Mouse (Mus musculus) olfactory bulb, adult 2 months (tissue): ENCODE data around the gene Armc3.

Experiments used
- CTCF ChIP-seq: fragments of 200-500 bp; IDR thresholded peaks from 2 replicates; pipeline ENCODE4 v1.5.1; 2012; ENCODE audit warnings: low read depth, mild to moderate bottlenecking, low read length, moderate library complexity; ENCODE audit not compliant: insufficient read depth
- POLR2A ChIP-seq: fragments of 200-500 bp; IDR thresholded peaks from 2 replicates; pipeline ENCODE4 v1.6.1; 2012; ENCODE audit warnings: mild to moderate bottlenecking, low read depth, low read length, moderate library complexity; ENCODE audit not compliant: insufficient read depth

DNA sequence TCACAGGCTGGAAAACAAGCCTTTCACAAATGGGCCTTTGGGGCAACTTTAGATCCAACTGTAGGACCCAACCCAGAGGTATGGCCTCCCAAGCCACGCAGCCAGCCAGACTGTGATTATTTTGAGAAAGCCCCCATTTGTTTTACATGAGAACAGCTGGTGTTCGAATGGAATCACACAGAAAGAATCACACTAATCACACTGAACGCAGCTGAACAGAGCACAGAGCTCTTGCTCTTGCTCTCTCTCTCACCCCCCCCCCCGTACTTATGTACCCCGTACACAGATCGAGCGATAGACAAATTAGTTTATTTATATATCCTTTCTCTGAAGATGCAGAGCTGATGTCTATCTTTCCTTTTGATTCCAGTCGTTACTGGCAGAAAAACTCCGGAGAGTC is 123.3 kb downstream of the Armc3 start:
- no peak for TF ChIP-seq POLR2A
- TF ChIP-seq CTCF: no peak
